Mouse (Mus musculus) megakaryocyte, embryonic 14.5 days (primary cell): Measurements from ENCODE around the gene Cfap299. TPM values are rescaled to one million over a fixed set of nuclear protein-coding genes. Genes with fewer than 3 reads are reported as not detected.

Source experiments
- H3K27me3 ChIP-seq: replicated peaks from 2 replicates; pipeline ENCODE3; 2012; ENCODE audit warnings: inconsistent platforms
- H3K36me3 ChIP-seq: replicated peaks from 2 replicates; pipeline ENCODE3; 2012; ENCODE audit warnings: low read length, inconsistent platforms, mixed read lengths
- H3K4me1 ChIP-seq: 2 replicates; pipeline ENCODE4 v1.6.1; 2012; ENCODE audit warnings: inconsistent platforms
- H3K4me3 ChIP-seq: replicated peaks from 2 replicates; pipeline ENCODE3; 2012; ENCODE audit warnings: moderate library complexity, mild to moderate bottlenecking, inconsistent platforms
- H3K9me3 ChIP-seq: 2 replicates; pipeline ENCODE4 v1.6.1; 2012; ENCODE audit warnings: inconsistent platforms
- FLI1 ChIP-seq: IDR thresholded peaks from 2 replicates; pipeline ENCODE4 v1.6.1; 2012; ENCODE audit warnings: low read length, inconsistent platforms, mixed read lengths
- GATA1 ChIP-seq: IDR thresholded peaks from 3 replicates; pipeline ENCODE4 v1.6.1; 2012; ENCODE audit warnings: mixed read lengths, low read length, inconsistent platforms, borderline replicate concordance
- polyA plus RNA-seq: library from polyadenylated mRNA; stranded (reverse); fragments of >175 nt; gene quantifications from 2 replicates; pipeline ENCODE4 v1.2.3, GENCODE M21; 2012; ENCODE audit warnings: low replicate concordance; ENCODE audit not compliant: insufficient read depth

The Cfap299 gene
- polyA plus RNA-seq, 1 experiment, result not detected

DNA sequence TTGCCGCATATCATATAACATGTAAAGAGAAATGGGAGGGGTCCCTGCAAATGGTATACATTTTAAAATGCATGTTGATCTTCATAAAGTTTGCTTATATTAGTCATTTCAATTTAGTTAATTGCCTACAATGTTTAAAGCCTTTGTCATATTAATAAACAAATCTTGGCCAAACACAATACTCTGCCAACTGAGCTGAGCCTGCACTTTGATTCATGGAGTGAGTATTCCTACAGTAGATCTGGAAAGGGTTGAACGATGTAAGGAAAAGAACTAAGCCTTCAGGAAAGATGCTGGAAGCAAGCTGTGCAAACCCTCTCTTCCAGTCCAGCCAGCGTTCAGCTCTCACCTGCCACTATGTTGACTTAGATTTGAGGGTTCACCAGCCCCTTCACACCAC is 252.9 kb downstream of the Cfap299 start:
- Histone ChIP-seq H3K9me3 (0 out of 2 replicates have a peak, but pooled peaks cover 4% of the 10 kb centered on the region), H3K4me1 (peaks cover 4% of the 10 kb centered on the region), H3K27me3 (no peaks in the 10 kb centered on the region), H3K36me3 (no peaks in the 10 kb centered on the region), H3K4me3 (no peak overlapping the region)
- TF ChIP-seq FLI1 (no peak), GATA1 (no peak)

DNA sequence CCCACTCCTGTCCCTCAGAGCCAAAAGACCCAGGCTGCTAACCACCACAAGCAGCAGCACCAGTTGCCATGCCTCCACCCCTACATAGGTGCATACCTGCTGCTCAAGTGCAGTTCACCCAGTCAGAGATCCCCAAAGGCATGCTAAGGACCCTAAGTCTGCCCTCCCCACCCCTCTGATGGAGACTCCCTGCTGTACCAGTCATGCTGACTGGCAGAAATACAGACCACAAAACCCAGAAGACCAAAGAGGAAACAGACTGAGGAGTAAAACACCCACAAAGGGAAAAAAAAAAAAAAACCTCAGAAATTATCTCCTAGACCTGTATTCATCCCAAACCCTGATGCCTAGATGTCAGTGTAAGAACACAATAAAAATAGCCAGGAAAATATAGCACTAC is 256.8 kb downstream of the Cfap299 start:
- peaks cover 4% of the 10 kb centered on the region for H3K4me1 ChIP-seq
- H3K9me3 ChIP-seq, result no peaks in the 10 kb centered on the region
- no peaks in the 10 kb centered on the region for H3K36me3 ChIP-seq
- H3K27me3 ChIP-seq, result no peaks in the 10 kb centered on the region
- H3K4me3 ChIP-seq, result peak overlapping the region; percentile 85
- TF ChIP-seq FLI1 (no peak), GATA1 (no peak)

DNA sequence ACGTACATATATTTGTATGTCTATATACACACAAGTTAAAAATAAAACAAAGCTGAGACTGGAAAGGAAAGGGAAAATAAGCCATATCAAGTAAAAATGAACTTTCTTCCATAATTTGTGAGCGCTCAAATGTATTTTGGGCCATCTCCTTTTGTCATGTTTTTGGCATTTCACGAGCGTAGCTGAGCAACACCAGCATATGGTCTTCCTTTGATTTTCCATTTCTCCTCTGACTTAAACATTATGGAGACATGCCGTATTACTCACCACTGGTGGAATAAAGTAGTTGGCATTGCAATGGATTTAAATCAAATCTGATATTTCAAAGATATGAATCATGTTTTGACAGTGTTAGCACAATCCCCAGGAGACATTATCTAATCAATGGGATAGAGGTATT is 284.4 kb downstream of the Cfap299 start:
- no peak for TF ChIP-seq FLI1
- no peak for TF ChIP-seq GATA1
- Histone ChIP-seq H3K9me3 (no peaks in the 10 kb centered on the region), H3K36me3 (no peaks in the 10 kb centered on the region), H3K4me3 (no peak overlapping the region), H3K27me3 (no peaks in the 10 kb centered on the region), H3K4me1 (no peaks in the 10 kb centered on the region)

DNA sequence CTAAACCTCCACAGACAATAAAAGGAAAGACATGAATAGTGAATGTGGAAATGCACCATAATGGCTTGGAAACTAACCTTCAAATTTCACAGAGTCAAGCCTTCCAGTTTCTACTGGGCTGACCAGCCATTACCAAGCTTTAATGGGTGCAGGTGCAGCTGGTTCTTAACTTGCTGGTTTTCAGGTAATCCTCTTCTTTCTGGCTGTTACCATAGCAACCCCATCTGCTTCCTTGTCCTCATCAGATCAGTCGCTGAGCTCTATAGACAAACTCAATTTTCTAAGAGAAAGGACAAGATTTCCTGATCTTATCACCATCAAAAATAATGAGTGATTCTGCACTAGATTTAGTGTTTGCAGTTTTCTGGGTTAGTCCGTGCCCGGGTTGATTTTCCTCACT is 287.8 kb downstream of the Cfap299 start:
- Histone ChIP-seq H3K4me1 (no peaks in the 10 kb centered on the region), H3K4me3 (no peak overlapping the region), H3K9me3 (no peaks in the 10 kb centered on the region), H3K27me3 (no peaks in the 10 kb centered on the region), H3K36me3 (no peaks in the 10 kb centered on the region)
- TF ChIP-seq GATA1 (no peak), FLI1 (no peak)

DNA sequence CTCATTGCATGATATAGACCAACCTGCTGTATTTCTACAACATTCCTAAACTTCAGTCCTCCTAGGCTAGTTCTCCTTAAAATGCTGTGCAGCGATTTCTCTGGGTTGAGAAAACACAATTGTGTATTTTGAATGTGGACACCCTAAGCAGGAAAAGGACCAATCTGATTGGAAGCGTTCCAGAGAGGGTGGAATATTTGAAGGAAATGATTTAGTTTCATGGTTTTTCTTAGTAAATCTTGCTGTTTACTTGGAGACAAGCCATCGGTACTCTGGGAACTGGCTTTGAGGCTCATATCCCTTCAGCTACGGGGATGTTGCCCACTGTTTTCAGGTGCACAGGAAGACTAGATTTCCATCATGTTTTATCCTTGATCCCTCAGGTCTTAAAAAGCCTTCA is 288.3 kb downstream of the Cfap299 start:
- H3K9me3 ChIP-seq, result no peaks in the 10 kb centered on the region
- H3K4me1 ChIP-seq, result no peaks in the 10 kb centered on the region
- no peak for TF ChIP-seq FLI1
- no peak for TF ChIP-seq GATA1
- no peaks in the 10 kb centered on the region for H3K36me3 ChIP-seq
- no peaks in the 10 kb centered on the region for H3K27me3 ChIP-seq
- no peak overlapping the region for H3K4me3 ChIP-seq

DNA sequence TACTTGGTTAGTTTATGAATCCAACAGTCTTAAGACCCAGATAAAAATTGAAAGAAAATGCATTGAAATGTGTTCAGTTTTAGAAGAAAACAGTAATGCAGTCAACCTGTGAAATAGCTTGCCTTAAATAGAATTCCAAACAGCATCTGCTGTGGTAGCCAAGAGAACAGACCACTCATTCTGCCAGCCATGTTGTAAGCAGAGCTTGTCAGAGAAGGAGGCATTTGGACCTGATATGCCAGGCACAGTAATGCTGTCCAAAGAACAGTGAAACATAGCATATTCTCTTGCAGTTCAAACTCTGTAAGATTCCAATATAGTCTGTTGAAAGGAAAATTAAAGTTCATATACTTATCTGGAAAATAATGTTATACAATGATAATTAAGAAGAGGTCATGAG is 321.2 kb downstream of the Cfap299 start:
- Histone ChIP-seq H3K9me3 (peaks cover 17% of the 10 kb centered on the region), H3K36me3 (no peaks in the 10 kb centered on the region), H3K4me3 (no peak overlapping the region), H3K27me3 (no peaks in the 10 kb centered on the region), H3K4me1 (no peaks in the 10 kb centered on the region)
- no peak for TF ChIP-seq GATA1

DNA sequence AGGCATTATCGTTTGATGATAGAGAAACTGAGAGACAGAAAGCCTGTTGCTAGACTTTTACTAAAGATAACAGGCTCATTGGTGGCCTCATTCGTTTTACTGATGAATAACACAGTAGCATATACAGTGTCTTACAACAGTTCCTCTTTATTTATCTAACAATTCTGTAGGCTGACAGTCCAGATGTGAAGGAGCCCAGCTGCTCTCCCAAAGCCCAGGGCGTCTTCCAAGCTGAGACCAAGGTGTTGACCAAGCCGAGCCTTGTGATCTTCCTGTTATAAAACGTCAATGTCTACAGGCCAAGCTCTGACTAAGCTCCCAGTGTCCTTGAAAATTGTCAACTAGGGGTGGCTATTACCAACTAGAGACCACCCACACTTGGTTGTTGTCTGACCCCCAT is 321.9 kb downstream of the Cfap299 start:
- peaks cover 14% of the 10 kb centered on the region for H3K9me3 ChIP-seq
- no peak overlapping the region for H3K4me3 ChIP-seq
- H3K27me3 ChIP-seq, result no peaks in the 10 kb centered on the region
- no peaks in the 10 kb centered on the region for H3K36me3 ChIP-seq
- H3K4me1 ChIP-seq, result no peaks in the 10 kb centered on the region
- TF ChIP-seq FLI1 (no peak), GATA1 (no peak)

DNA sequence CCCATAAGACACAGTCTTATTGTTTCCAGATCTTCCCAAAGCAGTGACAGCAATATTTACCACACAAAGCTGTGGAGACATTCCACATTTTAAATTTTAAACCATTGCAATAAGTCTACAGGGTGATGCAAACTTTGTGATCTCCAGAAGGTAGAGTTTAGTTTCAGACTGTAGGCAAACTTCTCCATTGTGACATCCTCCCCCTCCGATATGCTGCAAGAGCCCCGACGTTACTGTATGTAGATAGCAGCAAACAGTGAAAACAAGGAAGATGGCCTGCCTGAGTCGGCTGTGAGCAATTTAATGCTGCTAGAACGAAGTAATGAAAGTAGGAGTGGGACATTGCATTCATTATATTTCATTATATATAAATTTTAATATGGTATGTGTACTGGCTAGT is 359.1 kb downstream of the Cfap299 start:
- Histone ChIP-seq H3K27me3 (no peaks in the 10 kb centered on the region), H3K4me1 (no peaks in the 10 kb centered on the region), H3K9me3 (peaks cover 9% of the 10 kb centered on the region), H3K36me3 (no peaks in the 10 kb centered on the region), H3K4me3 (no peak overlapping the region)
- TF ChIP-seq FLI1 (no peak), GATA1 (no peak)

DNA sequence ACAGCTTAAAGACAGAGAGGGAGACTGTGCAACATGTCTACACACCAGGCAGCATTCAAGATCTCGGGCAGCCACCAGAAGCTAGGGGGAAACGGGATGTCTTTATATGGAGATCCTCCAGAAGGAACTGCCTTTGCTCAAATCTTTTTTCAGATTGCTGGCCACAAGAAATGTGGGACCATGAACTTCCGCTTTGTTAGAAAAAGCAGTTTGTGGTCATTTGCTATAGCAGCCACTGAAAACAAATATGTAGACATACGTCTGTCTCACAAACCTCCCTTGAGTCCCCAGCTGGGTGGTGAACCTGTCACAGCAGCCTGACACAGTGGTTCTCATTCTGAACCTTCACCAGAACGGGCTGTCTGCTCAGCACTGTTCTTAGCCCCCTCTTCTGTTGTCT is 363.0 kb downstream of the Cfap299 start:
- no peaks in the 10 kb centered on the region for H3K36me3 ChIP-seq
- no peaks in the 10 kb centered on the region for H3K27me3 ChIP-seq
- peaks cover 9% of the 10 kb centered on the region for H3K9me3 ChIP-seq
- TF ChIP-seq FLI1, result no peak
- no peak for TF ChIP-seq GATA1
- H3K4me3 ChIP-seq, result no peak overlapping the region
- no peaks in the 10 kb centered on the region for H3K4me1 ChIP-seq

DNA sequence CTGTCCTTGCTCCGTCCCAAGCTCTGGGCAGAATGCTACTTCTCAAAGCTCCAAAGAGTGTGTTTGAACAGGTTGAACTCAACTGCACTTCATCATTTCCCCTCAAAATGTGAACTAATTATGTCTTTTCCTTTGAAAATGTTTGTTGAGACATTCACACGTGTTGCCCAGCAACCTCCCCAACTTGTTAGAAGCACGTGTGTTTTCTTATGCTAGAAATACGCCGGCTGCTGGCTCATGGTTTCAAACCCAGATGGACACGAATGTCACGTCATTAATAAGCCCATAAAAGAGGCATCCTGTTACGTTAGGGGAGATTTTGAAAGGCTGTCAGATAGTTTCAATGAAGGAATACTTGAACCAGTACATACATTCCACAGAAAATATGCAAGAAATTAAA is 367.2 kb downstream of the Cfap299 start:
- Histone ChIP-seq H3K9me3 (peaks cover 14% of the 10 kb centered on the region; the same call in 1 of the 2 replicates), H3K27me3 (no peaks in the 10 kb centered on the region), H3K4me1 (no peaks in the 10 kb centered on the region), H3K4me3 (no peak overlapping the region), H3K36me3 (no peaks in the 10 kb centered on the region)
- TF ChIP-seq GATA1 (no peak), FLI1 (no peak)

DNA sequence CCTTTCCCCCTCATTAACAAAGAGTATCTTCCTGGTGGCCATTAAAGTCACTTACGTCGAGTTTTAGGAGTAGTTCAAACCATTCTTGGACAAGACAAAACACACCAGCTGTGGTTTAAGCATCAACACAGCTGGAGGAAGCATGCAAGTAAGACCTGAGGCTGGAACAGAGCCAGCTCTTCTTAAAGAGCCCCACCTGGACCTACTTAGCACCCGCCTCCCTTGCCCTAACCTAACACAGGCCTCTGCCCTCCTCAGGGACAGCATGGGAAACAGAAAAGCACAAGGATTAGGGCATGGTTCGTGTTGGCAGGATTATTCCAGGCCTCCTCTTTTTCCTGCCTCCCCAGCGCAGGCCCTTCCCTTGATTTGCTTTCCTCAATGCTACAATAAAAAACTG is 374.9 kb downstream of the Cfap299 start:
- TF ChIP-seq FLI1 (no peak), GATA1 (no peak)
- Histone ChIP-seq H3K27me3 (no peaks in the 10 kb centered on the region), H3K4me1 (no peaks in the 10 kb centered on the region)

DNA sequence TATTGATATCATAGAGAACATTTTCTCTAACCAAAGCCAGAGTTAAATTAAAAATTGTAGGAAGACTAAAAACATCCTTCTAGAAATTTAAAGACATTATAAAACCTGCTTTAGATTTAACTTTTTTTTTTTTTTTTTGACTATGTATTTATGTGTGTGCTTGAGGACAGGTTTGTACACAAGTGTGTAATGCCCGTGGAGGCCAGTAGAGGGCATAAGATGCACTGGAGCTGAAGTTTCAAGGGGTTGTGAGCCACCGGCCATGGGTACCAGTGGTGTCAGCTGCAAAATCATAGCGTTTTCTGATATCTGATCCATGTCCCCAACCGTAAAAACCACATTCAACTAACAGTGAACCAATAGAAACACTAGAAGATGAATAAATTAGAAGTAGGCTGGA is 377.5 kb downstream of the Cfap299 start:
- TF ChIP-seq FLI1 (no peak), GATA1 (no peak)

More for the DNA sequence above, 374.9 kb downstream of the Cfap299 start:
- no peak overlapping the region for H3K4me3 ChIP-seq
- H3K36me3 ChIP-seq, result no peaks in the 10 kb centered on the region
- peaks cover 19% of the 10 kb centered on the region for H3K9me3 ChIP-seq

More for the DNA sequence above, 377.5 kb downstream of the Cfap299 start:
- H3K4me1 ChIP-seq, result no peaks in the 10 kb centered on the region
- H3K27me3 ChIP-seq, result no peaks in the 10 kb centered on the region
- no peak overlapping the region for H3K4me3 ChIP-seq
- H3K36me3 ChIP-seq, result no peaks in the 10 kb centered on the region
- peaks cover 14% of the 10 kb centered on the region for H3K9me3 ChIP-seq
